Mouse (Mus musculus) left cerebral cortex, adult 2 months (tissue): ENCODE results near the gene Gm28051. TPM values are rescaled to one million over a fixed set of nuclear protein-coding genes. Genes with fewer than 3 reads are reported as not detected.
A peak's percentile ranks its signal among the peaks of the same experiment; 100 is the strongest.

Experiments
- DNase-seq, 2 experiments: peaks; one replicate each; pipeline ENCODE4 v3.0.0; 2021 to 2022; ENCODE audit warnings: low spot score in 2 of 2, mixed read lengths in 1 of 2; ENCODE audit errors: extremely low spot score in 1 of 2
- H3K27ac ChIP-seq: fragments of 200-600 bp; 2 replicates; pipeline ENCODE4 v1.8.1; 2022
- H3K4me3 ChIP-seq: fragments of 200-600 bp; 2 replicates; pipeline ENCODE4 v1.8.1; 2022
- CTCF ChIP-seq: fragments of 200-600 bp; IDR thresholded peaks from 2 replicates; pipeline ENCODE4 v1.8.1; 2022; ENCODE audit warnings: antibody characterized with exemption, mild to moderate bottlenecking, moderate library complexity
- intact Hi-C: fragments of 180-260 bp; cut with DNase I; formaldehyde crosslinking; loops from one replicate; pipeline ENCODE4 v1.15.1; 2025
- total RNA-seq, 2 experiments: library from RNA; stranded (reverse); gene quantifications; 2 replicates each; pipeline ENCODE4 v1.2.3; 2021

Gene Gm28051
- total RNA-seq, 2 experiments from 2014 or later: not detected

GRCm38 (mm10) chr12:102703921-102704408, 53.6 kb downstream of the Gm28051 start:
- DNase-seq: no peak
- TF ChIP-seq CTCF: no peak
- intact Hi-C loops: loop anchor here (2.0 to 5.0 kb wide), 3 partner anchors 51 to 177 kb away; no protein-coding TSS in a partner anchor

GRCm38 (mm10) chr12:102703441-102703840, 54.1 kb downstream of the Gm28051 start:
- no peak for TF ChIP-seq CTCF
- no peak for DNase-seq
- peak overlapping the region; percentile 80 for H3K4me3 ChIP-seq
- peak overlapping the region; percentile 88 for H3K27ac ChIP-seq
- intact Hi-C loops: loop anchor here (2.0 to 5.0 kb wide), 2 partner anchors 51 to 176 kb away; no protein-coding TSS in a partner anchor

More at GRCm38 (mm10) chr12:102703921-102704408, 53.6 kb downstream of the Gm28051 start:
- peak overlapping the region; percentile 88 for H3K27ac ChIP-seq
- H3K4me3 ChIP-seq: peak overlapping the region; percentile 80

- intact Hi-C loops: loop anchor here (2.0 to 5.0 kb wide), 2 partner anchors 50 to 176 kb away; no protein-coding TSS in a partner anchor
Observed at GRCm38 (mm10) chr12:102703111-102703412, 54.5 kb downstream of the Gm28051 start.

GRCm38 (mm10) chr12:102702356-102703110, 55.0 kb downstream of the Gm28051 start:
- peak; percentile 82 for TF ChIP-seq CTCF
- Histone ChIP-seq H3K4me3 (peak overlapping the region; percentile 80), H3K27ac (peak overlapping the region; percentile 88)
- intact Hi-C loops: loop anchor here (2.0 to 5.0 kb wide), 2 partner anchors 50 to 175 kb away; no protein-coding TSS in a partner anchor
- DNase-seq: peak; percentile 70 to 78

More at GRCm38 (mm10) chr12:102703111-102703412, 54.5 kb downstream of the Gm28051 start:
- TF ChIP-seq CTCF: peak; percentile 42
- Histone ChIP-seq H3K27ac (peak overlapping the region; percentile 88), H3K4me3 (peak overlapping the region; percentile 80)
- DNase-seq: no peak

- no peak for TF ChIP-seq CTCF
- intact Hi-C loops: loop anchor here (2.0 to 5.0 kb wide), 2 partner anchors 49 to 174 kb away; no protein-coding TSS in a partner anchor
- no peak for DNase-seq
- H3K27ac ChIP-seq: no peak overlapping the region
- no peak overlapping the region for H3K4me3 ChIP-seq
Observed at GRCm38 (mm10) chr12:102701691-102702207, 55.8 kb downstream of the Gm28051 start.

- Histone ChIP-seq H3K27ac (peak overlapping the region; percentile 29; the same call in 1 of the 2 replicates), H3K4me3 (no peak overlapping the region)
- intact Hi-C loops: loop anchor here (5.0 kb wide), 1 partner anchor 173 kb away; no protein-coding TSS in a partner anchor
- DNase-seq: no peak
- TF ChIP-seq CTCF: no peak; the same call in 1 of the 2 replicates
Observed at GRCm38 (mm10) chr12:102700453-102700852, 57.1 kb downstream of the Gm28051 start.

- DNase-seq: no peak
- H3K27ac ChIP-seq: no peak overlapping the region
- intact Hi-C loops: no loop called here
- no peak for TF ChIP-seq CTCF
- H3K4me3 ChIP-seq: no peak overlapping the region
Observed at GRCm38 (mm10) chr12:102699156-102699555, 58.4 kb downstream of the Gm28051 start.

GRCm38 (mm10) chr12:102698089-102698684, 59.4 kb downstream of the Gm28051 start:
- no peak for DNase-seq
- intact Hi-C loops: no loop called here
- H3K4me3 ChIP-seq: no peak overlapping the region
- H3K27ac ChIP-seq: no peak overlapping the region
- no peak for TF ChIP-seq CTCF

GRCm38 (mm10) chr12:102697381-102697780, 60.2 kb downstream of the Gm28051 start:
- intact Hi-C loops: no loop called here
- DNase-seq: no peak
- no peak for TF ChIP-seq CTCF
- Histone ChIP-seq H3K4me3 (no peak overlapping the region), H3K27ac (no peak overlapping the region)

GRCm38 (mm10) chr12:102696635-102697354, 60.8 kb downstream of the Gm28051 start:
- Histone ChIP-seq H3K27ac (peak overlapping the region; percentile 64), H3K4me3 (no peak overlapping the region)
- intact Hi-C loops: loop anchor here (1.0 kb wide), 1 partner anchor 43 kb away; no protein-coding TSS in a partner anchor
- DNase-seq: no peak
- TF ChIP-seq CTCF: no peak
